Mouse (Mus musculus) adrenal gland, postnatal 4 days (tissue): ENCODE data around the gene Mcub. TPM values are rescaled to one million over a fixed set of nuclear protein-coding genes. Genes with fewer than 3 reads are reported as not detected.
A peak's percentile ranks its signal among the peaks of the same experiment; 100 is the strongest.

Experiments used
- DNase-seq, 2 experiments: peaks; one replicate each; pipeline ENCODE4 v3.0.0; 2021 to 2022; ENCODE audit warnings: low spot score in 2 of 2, mixed read lengths in 2 of 2
- total RNA-seq, 2 experiments: library from RNA; stranded (reverse); gene quantifications; 2 replicates each; pipeline ENCODE4 v1.2.3; 2021

The Mcub gene
- total RNA-seq, 2 experiments from 2014 or later = 13.7 to 14.8 TPM

DNA sequence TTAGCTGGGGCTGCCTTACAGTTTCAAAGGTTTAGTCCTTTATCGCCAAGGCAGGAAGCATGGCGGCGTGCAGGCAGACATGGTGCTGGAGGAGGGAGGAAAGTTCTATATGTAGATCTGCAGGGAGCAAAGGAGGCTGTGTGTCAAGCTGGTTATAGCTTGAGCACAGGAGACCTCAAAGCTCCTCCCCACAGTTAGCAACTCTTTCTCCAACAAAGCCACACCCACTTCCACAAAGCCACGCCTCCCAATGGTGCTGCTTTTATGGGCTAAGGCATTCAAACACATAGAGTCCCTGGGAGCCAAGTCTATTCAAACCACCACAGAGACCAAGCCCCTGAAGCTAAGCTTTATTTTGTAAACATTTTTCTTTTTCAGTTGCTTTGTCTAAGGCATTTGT is 71.1 kb downstream of the Mcub start:
- no peak for DNase-seq

DNA sequence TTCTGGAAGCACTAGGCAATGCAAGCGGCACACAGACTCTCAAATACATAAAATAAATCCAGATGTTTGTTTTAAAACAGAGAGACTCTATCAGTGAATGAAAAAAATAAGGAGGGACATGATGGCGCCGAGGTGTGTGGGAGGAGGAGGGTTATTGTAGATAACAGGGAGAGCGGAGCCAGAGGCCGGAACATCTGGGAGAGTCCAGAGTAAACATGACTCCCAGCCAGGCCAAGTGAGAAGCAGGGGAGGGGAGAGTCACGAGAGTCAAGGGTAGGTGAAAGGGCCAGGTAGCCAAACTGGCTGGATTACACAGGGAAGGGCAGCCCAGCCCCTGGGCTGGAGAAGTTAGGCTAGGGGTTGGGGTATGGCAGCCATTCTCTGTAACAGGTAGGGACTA is 73.4 kb downstream of the Mcub start:
- no peak for DNase-seq

DNA sequence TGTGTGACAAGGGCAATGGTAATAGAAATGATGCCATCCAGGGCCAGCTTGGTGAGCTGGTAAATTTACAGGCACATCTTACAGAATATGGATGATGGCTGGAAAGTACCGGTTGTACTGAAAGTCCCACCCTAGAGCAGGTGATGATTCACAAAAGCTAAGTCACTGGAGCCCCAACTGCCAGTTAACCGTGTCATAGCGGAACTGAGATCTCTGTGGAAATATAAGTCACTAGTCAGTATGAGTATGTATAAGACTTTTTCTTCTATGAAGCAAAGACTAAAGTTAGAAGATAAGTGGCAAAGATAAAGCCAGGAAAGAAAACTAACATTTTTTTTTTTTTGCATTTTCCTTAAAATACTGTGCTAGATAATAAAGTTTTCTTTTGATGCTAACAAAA is 76.9 kb downstream of the Mcub start:
- DNase-seq = no peak

DNA sequence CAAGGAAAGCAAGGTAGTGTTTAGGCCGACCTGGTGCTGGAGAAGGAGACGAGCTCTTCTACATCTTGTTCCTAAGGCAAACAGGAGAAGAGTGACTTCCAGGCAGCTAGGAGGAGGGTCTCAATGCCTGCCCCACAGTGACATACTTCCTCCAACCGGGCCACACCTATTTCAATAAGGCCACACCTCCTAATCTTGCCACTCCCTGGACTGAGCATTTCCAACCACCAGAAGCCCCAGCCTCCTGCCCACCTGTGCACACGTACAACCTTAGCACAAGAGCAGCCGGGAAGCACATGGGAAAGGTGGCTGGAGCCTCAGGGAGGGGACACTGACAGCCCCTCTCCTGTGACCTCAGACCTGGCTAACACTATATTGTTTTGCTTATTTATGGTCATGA is 78.0 kb downstream of the Mcub start:
- no peak for DNase-seq

DNA sequence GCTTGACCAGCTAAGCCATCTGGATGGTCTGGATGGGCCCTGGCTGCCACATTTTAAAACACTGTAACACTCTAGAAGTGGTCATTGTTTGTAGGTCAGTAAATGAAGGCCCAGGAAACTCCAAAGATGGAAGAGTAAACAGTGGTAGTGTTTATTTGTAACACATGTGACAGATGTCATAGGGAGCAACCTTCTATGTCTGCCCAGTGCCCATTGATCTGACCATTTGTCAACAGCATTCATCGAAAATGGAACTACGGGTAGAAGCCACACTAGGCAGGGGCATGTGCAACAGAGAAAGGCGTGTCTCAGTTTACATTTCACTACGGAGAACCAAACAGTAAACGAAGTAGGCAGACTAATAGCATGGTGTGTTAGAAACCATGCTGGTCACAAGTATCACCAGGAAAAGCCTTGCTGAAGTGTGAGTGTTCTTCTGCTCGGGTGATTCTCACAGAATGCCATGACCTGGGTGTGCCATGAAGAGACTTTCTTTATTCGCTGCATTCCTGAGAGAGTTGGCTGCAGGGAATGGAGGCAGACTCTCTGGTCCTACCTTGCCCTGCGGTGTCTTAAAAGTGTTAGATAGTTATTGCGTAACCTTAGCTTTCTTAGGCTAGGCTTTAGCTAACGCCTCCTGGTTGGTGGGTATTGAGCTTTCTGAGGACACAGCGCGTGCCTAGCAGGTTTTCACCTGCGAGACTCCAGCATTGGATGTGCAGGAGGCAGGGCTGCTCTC is 82.1 kb downstream of the Mcub start:
- no peak for DNase-seq

DNA sequence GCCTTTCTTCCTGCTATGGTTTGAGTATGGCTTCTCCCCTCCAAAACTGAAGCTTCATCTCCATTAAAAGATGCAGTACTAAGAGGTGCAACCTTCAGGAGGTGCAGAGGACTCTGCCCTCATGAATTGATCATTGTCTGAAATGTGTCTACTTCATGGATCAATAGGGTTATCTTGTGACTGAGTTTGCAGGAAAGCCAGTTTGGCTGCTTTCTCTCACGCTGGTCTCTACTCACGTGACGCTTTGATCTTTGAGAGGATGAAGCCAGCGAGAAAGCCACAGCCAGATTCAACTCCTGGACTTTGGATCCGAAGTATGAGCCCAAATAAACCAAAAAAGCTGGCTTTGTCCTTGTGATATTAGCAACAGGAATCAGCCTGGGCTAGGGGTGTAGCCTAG is 83.6 kb downstream of the Mcub start:
- DNase-seq = no peak

DNA sequence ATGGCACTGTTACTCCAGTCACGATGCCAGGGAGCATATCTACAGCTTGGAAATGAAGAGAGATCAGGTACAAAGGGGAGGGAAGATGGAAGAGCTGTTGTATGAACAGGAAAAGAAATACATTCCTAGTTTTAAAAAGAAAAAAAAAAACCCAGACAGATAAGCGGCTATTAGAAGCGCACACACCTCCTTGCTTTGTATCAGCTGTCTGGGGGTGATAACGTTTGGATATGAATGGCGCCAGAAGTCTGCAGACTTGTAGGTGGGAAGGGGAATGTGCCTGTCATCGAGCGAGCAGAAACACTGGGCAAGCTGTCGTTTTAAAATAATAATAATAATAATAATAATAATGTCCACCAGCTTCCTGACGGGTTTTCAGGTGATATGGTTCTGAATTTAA is 84.4 kb downstream of the Mcub start:
- no peak for DNase-seq

DNA sequence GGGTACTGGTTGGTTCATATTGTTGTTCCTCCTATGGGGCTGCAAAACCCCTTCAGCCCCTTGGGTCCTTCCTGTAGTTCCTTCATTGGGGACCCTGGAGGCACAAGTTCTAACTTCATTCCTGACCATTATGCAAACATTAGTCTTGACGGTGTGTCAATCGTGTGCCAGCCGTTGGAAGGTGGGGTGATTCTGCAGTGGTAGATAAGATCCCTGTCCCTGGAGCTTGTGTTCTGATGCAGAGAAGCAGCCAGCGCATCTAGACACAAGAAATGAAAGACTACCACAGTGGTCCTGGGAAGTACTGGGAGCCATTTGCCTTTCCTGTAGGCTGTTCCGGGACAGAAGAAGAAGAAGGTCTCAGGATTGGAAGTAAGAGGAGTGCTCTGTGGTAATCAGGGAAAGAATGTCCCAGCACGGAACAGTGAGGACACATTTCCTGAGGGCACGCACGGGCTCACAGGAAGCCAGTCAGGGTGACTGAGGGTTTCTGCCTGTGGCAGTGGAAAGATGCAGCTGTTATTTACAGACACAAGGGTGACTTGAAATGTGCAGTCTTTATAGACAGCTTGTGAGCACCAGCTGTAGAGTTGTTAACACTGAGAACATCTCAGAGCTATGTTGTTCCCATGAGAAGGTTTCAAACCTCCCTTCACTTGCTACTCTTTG is 88.9 kb downstream of the Mcub start:
- DNase-seq = no peak

DNA sequence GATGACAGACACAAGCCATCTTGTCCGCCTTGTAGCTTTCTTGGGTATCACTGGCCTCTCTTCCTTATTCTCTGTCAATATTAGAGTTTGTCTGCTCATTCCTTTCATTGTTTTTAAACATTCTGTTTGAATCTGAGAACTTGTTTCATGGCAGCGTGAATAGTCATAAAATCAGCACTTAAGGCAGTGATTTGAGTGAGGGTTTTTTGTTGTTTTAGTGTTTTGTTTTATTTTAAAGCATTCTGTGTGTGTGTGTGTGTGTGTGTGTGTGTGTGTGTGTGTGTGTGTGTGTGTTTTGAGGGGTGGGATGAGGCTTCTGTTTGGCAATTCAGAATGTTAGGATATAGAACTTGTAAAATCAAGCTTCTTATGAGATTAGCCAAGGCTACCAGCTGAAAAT is 90.1 kb downstream of the Mcub start:
- no peak for DNase-seq

DNA sequence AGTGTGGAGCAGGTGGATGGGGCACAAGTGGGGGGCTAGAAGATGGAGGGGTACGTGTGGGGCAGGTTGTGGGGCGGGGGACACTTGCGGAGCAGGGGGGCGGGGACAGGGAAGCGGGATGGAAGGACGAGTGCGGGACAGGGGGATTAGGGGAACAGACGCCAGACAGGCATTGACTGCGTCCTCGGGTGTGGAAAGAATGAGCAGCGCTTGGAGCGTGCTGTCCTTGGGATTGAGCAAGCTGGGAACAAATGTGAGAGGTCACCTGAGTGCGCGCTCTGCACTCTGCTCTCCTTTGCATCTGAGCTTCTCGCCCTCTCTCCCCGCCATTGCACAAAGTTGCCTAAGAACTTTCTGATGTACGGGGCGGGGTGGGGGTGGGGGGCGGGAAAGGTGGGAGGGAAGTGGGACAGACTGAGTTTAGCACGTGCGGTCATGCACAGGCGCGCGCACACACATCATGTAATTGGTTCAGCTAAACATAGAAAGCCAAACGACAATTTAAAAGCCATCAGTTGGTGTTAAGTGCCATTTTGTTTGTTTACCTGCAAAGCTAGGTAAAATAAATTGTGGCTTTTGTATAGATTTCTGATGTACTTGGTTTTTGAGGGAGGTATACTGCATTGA is 90.8 kb downstream of the Mcub start:
- DNase-seq = peak in 1 of 2 experiments; percentile 17

DNA sequence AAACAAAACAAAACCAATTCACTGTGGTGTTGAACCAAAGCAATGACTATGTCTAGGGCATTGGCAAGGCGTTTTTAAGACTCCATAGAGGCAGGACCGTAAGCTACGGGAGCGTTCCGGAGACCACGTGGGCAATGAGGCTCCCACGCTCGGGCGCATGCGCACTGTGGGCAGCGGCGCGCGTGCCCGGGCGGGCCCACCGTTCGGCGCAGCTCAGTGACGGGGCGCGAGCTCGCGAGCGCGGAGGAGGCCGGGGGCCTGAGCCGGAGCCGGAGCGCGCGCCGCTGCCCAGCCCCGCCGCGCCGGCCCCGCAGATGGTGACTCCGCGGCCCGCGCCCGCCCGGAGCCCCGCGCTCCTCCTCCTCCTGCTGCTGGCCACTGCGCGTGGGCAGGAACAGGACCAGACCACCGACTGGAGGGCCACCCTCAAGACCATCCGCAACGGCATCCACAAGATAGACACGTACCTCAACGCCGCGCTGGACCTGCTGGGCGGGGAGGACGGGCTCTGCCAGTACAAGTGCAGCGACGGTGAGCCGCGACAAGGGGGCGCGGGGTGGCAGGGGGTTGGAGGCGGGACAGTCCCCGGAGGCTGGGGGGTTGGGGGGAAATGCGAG is 91.5 kb downstream of the Mcub start, which contains the start of gene Pla2g12a:
Gene Pla2g12a, plus strand, starts transcription at position 202 of the 617 bp plus-strand sequence.
- DNase-seq = peak; percentile 84 to 86

DNA sequence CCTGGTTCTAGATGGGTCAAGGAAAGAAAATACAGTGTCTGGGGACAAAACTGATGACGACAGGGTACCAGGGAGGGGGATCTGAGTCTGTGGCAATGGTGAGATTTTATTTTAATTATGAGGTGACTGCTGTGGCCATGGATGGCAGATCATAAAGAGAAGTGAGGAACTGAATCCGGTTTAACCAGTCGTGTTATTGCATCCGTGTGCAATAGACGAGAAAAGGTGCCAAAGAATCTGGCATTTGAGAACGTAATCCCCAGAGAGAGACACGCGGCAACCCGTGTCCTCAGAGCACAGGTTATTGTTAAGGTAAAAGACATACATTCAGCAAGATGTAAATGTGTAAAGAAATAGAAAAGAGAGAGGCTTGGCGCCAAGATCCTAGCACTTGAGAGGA is 92.7 kb downstream of the Mcub start:
- no peak for DNase-seq

Other genes with a start within 250 kb of the Mcub start
- gene Egf, start 214.9 kb downstream of the Mcub start, total RNA-seq = 1 to 10 TPM; 3.8 to 4.5 TPM
- not detected for gene Lrit3, start 166.2 kb downstream of the Mcub start, total RNA-seq
- under 1 TPM; 0.51 to 0.73 TPM for gene Rrh, start 147.6 kb downstream of the Mcub start, total RNA-seq
- 10 to 100 TPM; 81.9 to 82.2 TPM for gene Gar1, start 138.8 kb downstream of the Mcub start, total RNA-seq
- 10 to 100 TPM in 1 of 2 experiments, 1 to 10 TPM in 1; 2.7 to 50.2 TPM for gene Cfi, start 134.3 kb downstream of the Mcub start, total RNA-seq
- 10 to 100 TPM; 33.9 to 44.6 TPM for gene Pla2g12a, start 91.6 kb downstream of the Mcub start, total RNA-seq
- gene Casp6, start 68.8 kb downstream of the Mcub start, total RNA-seq = 10 to 100 TPM; 54.0 to 56.0 TPM
- gene Sec24b, start 91.3 kb upstream of the Mcub start, total RNA-seq = 10 to 100 TPM; 70.1 to 78.1 TPM
- gene Col25a1, start 161.3 kb upstream of the Mcub start, total RNA-seq = 10 to 100 TPM; 12.5 to 13.9 TPM